Mouse (Mus musculus) cerebellum, postnatal 14 days (tissue): ENCODE measurements at regions not wholly inside any gene's neighbourhood (a gene's known extent, or its start where the extent isn't known, plus 50 kb on each side); places are given as distances from the start of the nearest gene placed in this dataset.
A peak's percentile ranks its signal among the peaks of the same experiment; 100 is the strongest.

Experiments used
- DNase-seq, 2 experiments: peaks; one replicate each; pipeline ENCODE4 v3.0.0; 2021; ENCODE audit warnings: mixed read lengths in 2 of 2

DNA sequence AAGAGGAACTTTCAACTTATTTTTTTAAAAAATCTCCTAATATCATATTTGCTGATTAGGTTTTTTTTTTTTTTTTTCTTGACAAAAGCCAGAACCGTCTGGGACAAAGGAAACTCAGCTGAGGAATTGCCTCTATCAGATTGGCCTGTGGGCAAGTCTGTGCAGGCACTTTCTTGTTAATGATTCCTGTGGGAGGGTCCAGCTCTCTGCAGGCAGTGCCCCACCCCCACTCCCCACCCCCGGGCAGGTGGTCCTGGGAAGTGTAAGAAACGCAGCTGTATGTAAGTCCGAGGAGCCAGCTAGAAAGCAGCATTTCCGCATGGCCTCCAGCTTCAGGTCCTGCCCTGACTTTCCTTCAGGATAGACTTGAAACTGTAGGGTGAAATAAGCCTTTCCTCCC lies 377.7 kb downstream of the Sox2 start:
- no peak for DNase-seq

DNA sequence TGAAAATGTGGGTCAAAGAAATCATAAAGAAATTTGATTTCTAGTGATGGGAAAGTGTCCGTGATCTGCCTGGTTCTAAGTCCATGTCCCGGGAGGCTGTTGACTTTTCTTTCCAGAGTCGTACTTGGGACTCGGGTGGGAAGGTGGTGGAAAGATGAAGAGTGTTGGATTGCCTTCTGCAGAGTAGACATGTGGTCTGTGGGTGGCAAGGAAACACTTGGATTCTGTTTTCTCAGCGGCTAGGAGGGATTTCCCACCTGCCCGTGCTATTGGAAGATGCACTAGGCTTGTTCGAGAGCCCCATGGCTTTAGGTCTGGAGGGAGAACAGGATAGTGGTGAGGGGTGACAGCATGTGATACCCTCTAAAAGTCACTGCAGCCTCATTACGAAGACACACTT lies 379.7 kb downstream of the Sox2 start:
- DNase-seq, result no peak

DNA sequence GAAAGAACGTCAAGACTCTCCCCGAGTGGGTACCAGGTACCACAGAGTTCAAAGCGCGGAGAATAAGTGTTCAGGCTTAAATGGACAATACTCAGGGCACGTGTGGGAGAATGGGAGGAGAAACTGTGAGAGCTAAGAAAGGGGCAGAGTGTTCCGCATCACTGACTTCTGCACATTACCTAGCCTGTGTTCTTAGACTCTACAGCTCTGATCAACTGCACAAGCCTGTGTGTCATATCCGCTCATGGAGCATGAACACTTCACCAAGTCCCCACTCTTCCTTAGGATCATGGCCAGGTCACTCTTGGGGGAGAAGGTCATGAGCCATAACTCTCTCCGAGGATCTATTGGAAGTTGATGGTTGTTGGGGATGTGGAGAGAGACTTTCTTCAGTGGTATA lies 383.4 kb downstream of the Sox2 start:
- no peak for DNase-seq

- DNase-seq, result no peak
Measured at GRCm38 (mm10) chr3:35035234-35035633, 385.0 kb downstream of the Sox2 start.

DNA sequence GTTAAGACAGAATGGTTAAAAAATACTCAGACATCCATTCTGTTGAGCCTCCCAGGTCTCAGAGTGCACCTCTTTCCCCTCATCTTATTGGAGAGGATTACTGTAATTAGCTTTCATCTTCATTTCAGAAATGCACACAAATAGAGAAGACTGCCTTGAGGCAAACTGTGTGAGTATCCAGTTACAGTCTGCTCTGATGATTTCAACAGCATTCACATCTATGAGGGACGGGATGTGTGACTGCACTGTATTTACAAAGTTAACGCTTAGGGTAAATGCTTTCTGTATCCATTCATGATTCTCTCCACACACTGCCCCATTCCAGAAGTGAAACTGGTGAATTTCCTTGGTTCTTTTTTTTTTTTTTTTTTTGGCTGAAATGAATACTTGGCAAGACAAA lies 393.5 kb downstream of the Sox2 start:
- DNase-seq, result no peak

DNA sequence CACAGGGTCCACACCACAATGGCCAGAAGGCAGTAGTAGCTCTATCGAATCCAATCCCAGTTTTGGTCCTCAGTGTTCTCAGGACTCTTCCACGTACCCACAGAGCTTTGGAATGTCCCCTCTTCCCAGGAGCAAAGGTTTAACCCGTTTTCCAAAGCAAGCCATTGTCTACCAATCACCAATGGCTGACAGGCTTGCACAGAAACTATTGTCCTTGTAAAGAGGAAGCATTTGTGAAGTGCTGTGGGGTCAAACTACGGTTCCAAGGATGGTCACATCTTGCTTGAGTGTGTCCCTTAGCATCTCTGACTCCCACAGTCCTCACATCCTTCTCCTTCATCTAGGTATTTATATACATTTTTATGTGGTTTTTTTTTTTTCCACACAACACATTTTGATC lies 409.2 kb downstream of the Sox2 start:
- no peak for DNase-seq

DNA sequence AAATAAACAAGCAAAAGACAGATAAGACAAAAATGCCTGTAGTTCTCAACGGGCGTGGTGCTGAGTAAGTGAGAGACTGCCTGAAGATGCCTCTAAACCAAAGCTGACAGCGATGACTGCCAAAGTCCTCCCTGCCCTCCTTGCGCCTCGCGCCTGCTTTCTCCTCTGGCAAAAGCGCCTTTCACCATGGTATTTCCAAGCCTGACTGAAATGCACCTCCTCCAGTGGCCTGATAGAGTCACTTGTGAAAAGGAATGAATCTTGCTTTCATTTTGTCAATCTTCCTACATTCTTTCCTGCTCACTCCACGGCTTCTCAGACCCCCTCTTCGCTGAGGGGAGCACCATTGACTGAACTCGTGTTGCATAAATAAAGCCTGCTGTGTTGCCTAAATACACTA lies 409.8 kb downstream of the Sox2 start:
- peak; percentile 23 to 26 for DNase-seq

DNA sequence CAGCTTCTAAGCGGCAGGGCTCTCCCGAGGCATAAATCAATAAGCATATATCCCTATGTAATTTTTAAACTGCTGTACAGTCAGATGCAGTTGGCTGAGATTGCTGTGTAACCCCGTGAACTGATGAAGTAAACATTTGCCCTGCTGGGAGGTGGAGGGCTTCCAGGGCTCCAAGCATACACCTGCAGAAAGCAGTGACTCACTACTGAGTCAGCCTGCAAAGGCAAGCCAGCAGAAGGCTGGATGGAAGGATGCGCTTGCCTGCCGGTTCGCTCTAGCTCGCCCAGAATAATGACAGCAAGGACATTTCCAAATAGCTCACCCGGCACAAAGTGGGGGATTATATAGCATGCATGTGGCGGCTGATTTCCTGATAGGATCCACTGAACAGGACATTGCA lies 416.6 kb downstream of the Sox2 start:
- peak; percentile 49 to 70 for DNase-seq

GRCm38 (mm10) chr3:35068586-35068985 lies 418.4 kb downstream of the Sox2 start:
- DNase-seq, result no peak

DNA sequence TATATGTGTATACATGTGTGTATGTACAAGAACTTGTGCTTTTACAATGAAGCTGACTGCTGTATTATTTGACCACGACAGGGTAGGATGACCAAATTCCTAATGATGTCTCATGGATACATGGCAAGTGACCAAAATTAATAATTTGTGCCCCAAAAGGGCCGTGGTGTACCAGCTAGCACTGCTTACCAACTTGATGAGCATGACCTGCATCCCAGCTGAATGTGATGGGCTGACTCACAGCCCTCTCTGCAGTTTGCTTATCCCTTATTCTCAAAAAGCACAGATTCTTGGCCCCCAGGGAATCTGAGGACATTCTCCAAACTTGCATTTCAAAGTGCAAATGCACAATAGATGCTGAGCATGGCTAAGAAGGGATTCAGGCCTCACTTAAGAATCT lies 420.8 kb downstream of the Sox2 start:
- no peak for DNase-seq

DNA sequence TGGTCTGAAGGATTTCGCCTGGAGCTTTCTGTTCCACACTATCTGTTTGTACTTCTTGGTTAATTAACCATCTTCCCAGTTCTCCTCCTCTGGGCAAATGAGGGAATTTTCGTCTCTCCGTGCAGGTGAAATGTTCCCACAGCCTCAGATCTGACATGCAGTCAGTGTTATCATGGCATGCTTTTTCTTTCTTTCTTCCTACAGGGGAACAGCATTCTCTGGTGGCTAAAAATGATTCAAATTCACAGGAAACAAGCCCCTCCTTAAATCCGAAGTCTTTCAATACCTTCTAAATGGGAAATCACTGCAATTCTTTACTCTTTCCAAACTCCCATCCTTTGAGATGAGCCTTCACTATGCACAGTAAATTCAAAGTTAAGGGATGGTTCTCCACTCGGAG lies 429.7 kb downstream of the Sox2 start:
- no peak for DNase-seq

DNA sequence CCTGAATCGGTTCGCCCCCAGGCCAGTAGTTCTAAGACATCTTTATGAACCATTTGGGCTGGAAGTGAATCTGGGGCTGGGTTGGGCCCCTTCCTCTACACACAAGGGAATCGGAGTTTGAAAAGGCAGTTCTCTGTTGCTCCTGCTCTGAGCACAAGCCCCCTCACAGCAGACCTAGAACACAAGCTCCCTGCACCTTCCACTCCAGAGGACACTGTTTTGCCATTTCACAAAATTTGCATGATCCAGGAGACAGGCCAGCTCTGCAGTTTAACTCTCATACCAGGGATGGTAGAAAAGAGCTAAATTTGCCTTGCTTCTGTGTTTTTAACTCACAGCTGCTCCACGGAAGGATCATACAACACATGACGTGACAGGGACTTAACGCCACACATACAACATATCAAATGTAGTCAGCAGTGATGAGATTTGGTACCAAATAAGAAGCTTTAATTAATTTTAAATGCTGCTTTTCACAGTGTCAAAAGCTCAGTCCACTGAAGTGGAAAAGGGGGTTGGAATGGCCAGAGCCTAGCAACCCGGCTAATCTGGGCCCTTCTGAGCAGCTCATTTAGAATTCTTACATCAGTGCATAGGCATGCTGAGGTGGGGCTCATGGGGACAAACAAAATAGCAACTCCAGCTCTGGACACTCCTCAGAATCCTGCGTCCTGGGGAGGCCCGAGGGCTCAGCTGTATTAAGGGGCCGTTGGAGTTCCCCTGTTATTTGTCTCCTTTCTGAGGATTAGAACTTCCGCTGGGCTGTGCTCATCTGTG lies 434.1 kb downstream of the Sox2 start:
- DNase-seq, result no peak

GRCm38 (mm10) chr3:35088241-35089080 lies 438.3 kb downstream of the Sox2 start:
- DNase-seq, result peak in 1 of 2 experiments; percentile 8

DNA sequence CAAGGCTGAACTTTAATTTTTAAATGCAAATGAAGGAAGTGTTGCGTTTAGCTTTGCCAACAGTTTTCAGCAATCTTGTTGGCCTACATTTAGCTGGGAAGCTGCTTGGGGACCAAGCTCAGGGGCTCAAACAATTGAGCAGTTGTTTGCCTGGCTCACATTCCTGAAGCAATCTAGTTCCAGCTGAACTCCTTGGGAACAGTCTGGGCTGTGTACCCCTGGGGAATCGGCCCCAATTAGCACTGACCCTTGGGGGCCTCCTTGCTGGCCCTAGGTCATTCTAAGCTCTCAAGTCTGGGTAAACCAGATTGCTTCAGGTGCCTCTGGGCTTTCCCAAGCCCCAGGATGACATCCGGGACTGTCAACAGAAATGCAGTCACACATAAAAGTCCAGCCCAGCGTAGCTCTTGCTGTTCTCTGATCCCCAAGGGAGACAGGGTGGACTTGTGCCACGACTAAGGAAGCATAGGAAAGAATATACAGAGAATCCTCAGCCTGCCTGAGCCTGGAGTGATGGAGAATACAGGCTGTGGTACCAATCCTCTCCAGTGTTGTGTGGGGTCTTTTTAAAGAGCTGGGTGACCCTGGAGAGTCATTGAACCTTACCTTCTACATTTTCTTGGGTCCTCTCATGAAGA lies 440.4 kb downstream of the Sox2 start:
- no peak for DNase-seq

DNA sequence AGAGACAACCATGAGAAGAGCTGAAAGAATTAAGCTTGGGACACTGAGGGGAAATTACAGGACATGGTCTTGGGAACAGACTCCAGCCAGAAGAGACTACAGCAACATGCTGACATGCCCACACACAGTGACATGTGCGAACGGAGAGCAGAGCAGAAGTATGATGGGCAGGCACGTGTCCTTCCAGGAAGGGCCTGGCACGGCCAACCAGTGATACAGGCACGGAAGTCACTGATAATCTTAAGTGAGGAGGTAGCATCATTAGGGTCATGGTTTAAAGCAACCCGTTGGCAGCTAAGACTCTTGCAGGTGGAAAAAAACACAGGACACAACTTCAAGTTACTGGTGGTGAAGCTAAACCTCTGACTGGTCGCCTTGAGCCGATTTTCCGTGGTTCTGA lies 442.8 kb downstream of the Sox2 start:
- DNase-seq, result no peak

- DNase-seq, result no peak
Measured at GRCm38 (mm10) chr3:35095221-35095620, 445.0 kb downstream of the Sox2 start.

DNA sequence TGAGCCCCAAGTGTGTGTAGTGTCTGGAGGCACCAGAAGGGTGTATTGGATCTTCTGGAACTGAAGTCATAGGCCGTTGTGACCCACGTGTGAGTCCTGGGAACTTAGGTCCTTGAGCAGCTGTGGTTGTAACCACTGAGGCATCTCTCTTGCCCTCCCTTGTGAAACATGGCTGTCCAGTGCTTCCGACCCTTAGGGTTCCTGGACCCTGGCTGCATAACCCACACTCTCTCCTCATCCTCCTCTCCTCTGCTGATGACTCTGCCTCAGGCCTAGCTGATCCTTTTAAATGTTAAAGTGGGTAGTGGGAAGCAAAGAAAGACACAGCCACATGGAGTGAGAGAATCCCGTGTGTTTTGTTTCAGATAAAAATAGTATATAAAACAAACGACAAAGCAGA lies 446.2 kb downstream of the Sox2 start:
- no peak for DNase-seq

DNA sequence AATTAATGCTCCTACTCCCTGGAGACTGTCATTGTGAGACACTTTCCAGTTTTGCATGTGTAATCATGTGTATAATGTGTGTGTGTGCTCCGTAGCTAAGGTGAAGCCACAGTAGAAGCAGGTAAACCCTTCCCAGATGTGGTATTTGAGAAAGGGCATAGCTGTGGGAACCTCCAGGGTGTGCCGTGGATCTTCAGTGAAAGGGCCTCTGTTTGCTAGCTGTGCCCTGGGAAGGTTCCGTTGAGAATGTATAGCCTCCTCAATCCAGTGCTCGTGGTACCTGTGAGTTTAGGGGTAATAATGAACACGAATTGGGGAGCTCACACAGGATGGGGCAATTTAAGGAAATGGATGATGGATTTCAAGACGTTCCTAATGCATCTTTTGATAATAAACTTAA lies 447.6 kb downstream of the Sox2 start:
- no peak for DNase-seq

- no peak for DNase-seq
Measured at GRCm38 (mm10) chr3:35099226-35099625, 449.0 kb downstream of the Sox2 start.

DNA sequence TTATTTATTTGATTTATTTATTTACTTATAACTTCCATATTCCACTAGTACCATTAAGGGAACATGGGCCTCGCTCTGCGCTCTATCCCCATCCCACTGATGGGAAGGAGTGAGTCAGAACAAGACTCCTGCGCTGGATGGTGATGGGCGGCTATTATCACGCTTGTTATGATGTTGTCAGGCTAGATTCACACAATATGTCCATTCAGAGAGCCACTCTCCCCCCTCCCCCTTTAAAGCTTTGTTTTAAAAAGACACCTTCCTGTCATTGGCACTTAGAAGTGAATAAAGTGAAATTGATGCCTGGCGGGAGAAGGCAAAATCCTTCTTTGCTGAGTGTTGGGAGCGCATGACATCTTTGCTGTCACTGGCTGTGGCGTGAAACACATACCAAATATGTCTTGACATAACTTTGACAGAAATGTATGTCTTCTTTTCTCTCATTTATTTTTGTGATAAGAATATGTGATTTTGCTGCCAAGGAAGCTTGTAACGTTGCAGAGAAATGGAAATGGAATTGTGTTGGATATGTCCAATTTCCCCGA lies 449.7 kb downstream of the Sox2 start:
- no peak for DNase-seq

GRCm38 (mm10) chr3:35101286-35101685 lies 451.1 kb downstream of the Sox2 start:
- DNase-seq, result no peak

GRCm38 (mm10) chr3:35101951-35102350 lies 451.7 kb downstream of the Sox2 start:
- DNase-seq, result no peak
